Mouse (Mus musculus) layer of hippocampus, postnatal 25 days (tissue): ENCODE data around the gene Eral1. TPM values are rescaled to one million over a fixed set of nuclear protein-coding genes. Genes with fewer than 3 reads are reported as not detected.
"Not testable (repeated sequence)": the region's sequence is repeated elsewhere in the genome, so short reads cannot be mapped to it uniquely, and the experiment has no call there.

Source experiments
- DNase-seq, 2 experiments: peaks; one replicate each; pipeline ENCODE4 v3.0.0; 2022; ENCODE audit warnings: mixed read lengths in 2 of 2, low spot score in 1 of 2; ENCODE audit errors: extremely low spot score in 1 of 2
- microRNA-seq, 2 experiments: library from miRNA; unstranded; fragments of <30 nt; microRNA quantifications; one replicate each; pipeline ENCODE4 v1.2.0; 2021
- total RNA-seq, 2 experiments: library from RNA; stranded (reverse); gene quantifications; 2 replicates each; pipeline ENCODE4 v1.2.3; 2021

Gene Eral1
- total RNA-seq, 2 experiments from 2014 or later = 18.6 to 21.1 TPM

- DNase-seq = not testable (repeated sequence)
These were observed 37.8 kb downstream of the Eral1 start for GRCm38 (mm10) chr11:78042290-78042870.

- DNase-seq = no peak
These were observed 39.3 kb downstream of the Eral1 start for GRCm38 (mm10) chr11:78040878-78041277.

- DNase-seq = peak; percentile 29 to 43
These were observed 42.1 kb downstream of the Eral1 start, which contains the start of gene Flot2 for GRCm38 (mm10) chr11:78037831-78038752. Gene Flot2, plus strand, starts transcription at chr11:78037931.

- DNase-seq = no peak
These were observed 43.4 kb downstream of the Eral1 start for GRCm38 (mm10) chr11:78036791-78037190.

- no peak for DNase-seq
These were observed 46.1 kb downstream of the Eral1 start for GRCm38 (mm10) chr11:78033931-78034617.

- no peak for DNase-seq
These were observed 47.4 kb downstream of the Eral1 start for GRCm38 (mm10) chr11:78032809-78033195.

GRCm38 (mm10) chr11:78031947-78032808, 48.0 kb downstream of the Eral1 start, which contains the start of gene Dhrs13:
Gene Dhrs13, plus strand, starts transcription at chr11:78032280.
- DNase-seq = peak; percentile 81 to 83

- DNase-seq = no peak
These were observed 48.8 kb downstream of the Eral1 start for GRCm38 (mm10) chr11:78031389-78031788.

GRCm38 (mm10) chr11:78030600-78030999, 49.6 kb downstream of the Eral1 start:
- no peak for DNase-seq

GRCm38 (mm10) chr11:78029240-78029639, 50.9 kb downstream of the Eral1 start:
- no peak for DNase-seq

- no peak for DNase-seq
These were observed 56.6 kb downstream of the Eral1 start for GRCm38 (mm10) chr11:78023607-78024006.

Small RNAs within 50 kb of the gene (microRNA-seq; reads per million reads assigned to microRNA genes)
- gene Mir144 = 8.1 to 27.1 reads per million in 2 experiments
- gene Mir451a = 0 reads per million in 2 experiments
- gene Mir451b = 0 reads per million in 2 experiments

Other genes with a start within 250 kb of the Eral1 start
- gene Pipox, start 186.3 kb downstream of the Eral1 start, total RNA-seq = 1 to 10 TPM; 1.5 to 1.8 TPM
- 100 to 1,000 TPM; 162 to 174 TPM for gene Sez6, start 149.6 kb downstream of the Eral1 start, total RNA-seq
- 10 to 100 TPM; 42.5 to 58.5 TPM for gene Phf12, start 97.6 kb downstream of the Eral1 start, total RNA-seq
- gene Dhrs13, start 48.1 kb downstream of the Eral1 start, total RNA-seq = 1 to 10 TPM; 6.9 to 7.4 TPM
- 10 to 100 TPM; 74.4 to 81.6 TPM for gene Flot2, start 42.5 kb downstream of the Eral1 start, total RNA-seq
- 10 to 100 TPM; 27.6 to 33.4 TPM for gene Fam222b, start 14.3 kb upstream of the Eral1 start, total RNA-seq
- 10 to 100 TPM; 16.1 to 19.9 TPM for gene Traf4, start 85.2 kb upstream of the Eral1 start, total RNA-seq
- 1 to 10 TPM; 3.1 to 3.3 TPM for gene Nek8, start 96.3 kb upstream of the Eral1 start, total RNA-seq
- 10 to 100 TPM; 23.8 to 29.7 TPM for gene Tlcd1, start 96.3 kb upstream of the Eral1 start, total RNA-seq
- 100 to 1,000 TPM; 678 to 771 TPM for gene Rpl23a, start 103.2 kb upstream of the Eral1 start, total RNA-seq
- 10 to 100 TPM; 26.1 to 37.3 TPM for gene Rab34, start 108.0 kb upstream of the Eral1 start, total RNA-seq
- gene Proca1, start 113.0 kb upstream of the Eral1 start, total RNA-seq = 1 to 10 TPM; 5.0 to 5.4 TPM
- gene Sdf2, start 165.4 kb upstream of the Eral1 start, total RNA-seq = 10 to 100 TPM; 61.1 to 69.4 TPM
- 100 to 1,000 TPM; 110 to 123 TPM for gene Supt6, start 165.6 kb upstream of the Eral1 start, total RNA-seq
- gene 2610507B11Rik, start 181.4 kb upstream of the Eral1 start, total RNA-seq = 100 to 1,000 TPM; 193 to 209 TPM
- 1 to 10 TPM; 4.0 to 5.6 TPM for gene BC030499, start 210.5 kb upstream of the Eral1 start, total RNA-seq
- 1 to 10 TPM; 4.2 to 4.6 TPM for gene Spag5, start 221.1 kb upstream of the Eral1 start, total RNA-seq
- gene Aldoc, start 242.6 kb upstream of the Eral1 start, total RNA-seq = 100 to 1,000 TPM; 852 to 862 TPM
- 10 to 100 TPM; 62.2 to 65.8 TPM for gene Pigs, start 248.0 kb upstream of the Eral1 start, total RNA-seq